Mouse (Mus musculus) spleen, adult 10 weeks (tissue): ENCODE data around the gene Ubap1. TPM values are rescaled to one million over a fixed set of nuclear protein-coding genes. Genes with fewer than 3 reads are reported as not detected.

Experiments used
- polyA plus RNA-seq: library from polyadenylated mRNA; stranded (reverse); fragments of 350-450 nt; fragmentation: Illumina TruSeq; extraction: RNeasy Lipid Tissue Mini Kit (QIAGEN cat#74804); gene quantifications from one replicate; pipeline ENCODE4 v1.2.3, GENCODE M21; 2015; ENCODE audit warnings: low replicate concordance; ENCODE audit not compliant: insufficient read depth

Ubap1 gene
- polyA plus RNA-seq: 58.5 TPM

GRCm38 (mm10) chr4:41348584-41349198, at the start of gene Ubap1:
Gene Ubap1, plus strand, starts transcription at chr4:41348996.

GRCm38 (mm10) chr4:41314141-41315129, 34.4 kb upstream of the Ubap1 start, which contains the start of gene Dcaf12:
Gene Dcaf12, minus strand, starts transcription at chr4:41314889.

Other genes starting within 250 kb of the Ubap1 start
- gene Nol6, start 224.5 kb upstream of the Ubap1 start, polyA plus RNA-seq: 11.7 TPM
- 209 TPM for gene Ube2r2, start 213.3 kb upstream of the Ubap1 start, polyA plus RNA-seq
- gene Ubap2, start 73.9 kb upstream of the Ubap1 start, polyA plus RNA-seq: 28.3 TPM
- gene Dcaf12, start 34.1 kb upstream of the Ubap1 start, polyA plus RNA-seq: 92.7 TPM
- 3.5 TPM for gene Kif24, start 115.9 kb downstream of the Ubap1 start, polyA plus RNA-seq
- gene Nudt2, start 116.2 kb downstream of the Ubap1 start, polyA plus RNA-seq: 14.7 TPM
- 1.3 TPM for gene AI464131, start 154.1 kb downstream of the Ubap1 start, polyA plus RNA-seq
- not detected for gene 1110017D15Rik, start 168.3 kb downstream of the Ubap1 start, polyA plus RNA-seq
- 13.6 TPM for gene Fam219a, start 220.5 kb downstream of the Ubap1 start, polyA plus RNA-seq
- gene Dnaic1, start 220.8 kb downstream of the Ubap1 start, polyA plus RNA-seq: 0.66 TPM